Mouse (Mus musculus) spleen, postnatal 4 days (tissue): Measurements from ENCODE around the gene Ier5.

Experiments used
- DNase-seq, 2 experiments: peaks; one replicate each; pipeline ENCODE4 v3.0.0; 2022; ENCODE audit warnings: low spot score in 2 of 2

Ier5 gene

GRCm38 (mm10) chr1:155077675-155078074 is 21.8 kb downstream of the Ier5 start:
- DNase-seq = no peak

- DNase-seq = no peak
Observed at GRCm38 (mm10) chr1:155075856-155076255, 23.6 kb downstream of the Ier5 start.

- DNase-seq = no peak
Observed at GRCm38 (mm10) chr1:155074856-155075255, 24.6 kb downstream of the Ier5 start.

- no peak for DNase-seq
Observed at GRCm38 (mm10) chr1:155073905-155074304, 25.5 kb downstream of the Ier5 start.

GRCm38 (mm10) chr1:155073133-155073532 is 26.3 kb downstream of the Ier5 start:
- no peak for DNase-seq

- DNase-seq = no peak
Observed at GRCm38 (mm10) chr1:155071287-155071876, 28.1 kb downstream of the Ier5 start.

GRCm38 (mm10) chr1:155070561-155071286 is 28.7 kb downstream of the Ier5 start:
- no peak for DNase-seq

GRCm38 (mm10) chr1:155069696-155070095 is 29.7 kb downstream of the Ier5 start:
- DNase-seq = no peak

- no peak for DNase-seq
Observed at GRCm38 (mm10) chr1:155066196-155066595, 33.2 kb downstream of the Ier5 start.

- no peak for DNase-seq
Observed at GRCm38 (mm10) chr1:155065068-155065701, 34.3 kb downstream of the Ier5 start.

- no peak for DNase-seq
Observed at GRCm38 (mm10) chr1:155064649-155065048, 34.8 kb downstream of the Ier5 start.

- DNase-seq = no peak
Observed at GRCm38 (mm10) chr1:155064111-155064510, 35.3 kb downstream of the Ier5 start.

- DNase-seq = no peak
Observed at GRCm38 (mm10) chr1:155062963-155063362, 36.5 kb downstream of the Ier5 start.

GRCm38 (mm10) chr1:155062057-155062456 is 37.4 kb downstream of the Ier5 start:
- no peak for DNase-seq

GRCm38 (mm10) chr1:155060832-155061801 is 38.3 kb downstream of the Ier5 start:
- DNase-seq = no peak

- DNase-seq = no peak
Observed at GRCm38 (mm10) chr1:155060261-155060660, 39.2 kb downstream of the Ier5 start.

- peak; percentile 72 to 85 for DNase-seq
Observed at GRCm38 (mm10) chr1:155059505-155059904, 39.9 kb downstream of the Ier5 start.

- DNase-seq = no peak
Observed at GRCm38 (mm10) chr1:155058099-155059012, 41.1 kb downstream of the Ier5 start.

GRCm38 (mm10) chr1:155056166-155056565 is 43.3 kb downstream of the Ier5 start:
- no peak for DNase-seq

GRCm38 (mm10) chr1:155055041-155055440 is 44.4 kb downstream of the Ier5 start:
- DNase-seq = no peak
